Mouse (Mus musculus): ENCODE measurements around the gene Crlf1. TPM values are rescaled to one million over a fixed set of nuclear protein-coding genes. Genes with fewer than 3 reads are reported as not detected.
A peak's percentile ranks its signal among the peaks of the same experiment; 100 is the strongest.

Gene Crlf1
- polyA plus RNA-seq, 1 experiment from 2014 or later, result 1.1 TPM

DNA sequence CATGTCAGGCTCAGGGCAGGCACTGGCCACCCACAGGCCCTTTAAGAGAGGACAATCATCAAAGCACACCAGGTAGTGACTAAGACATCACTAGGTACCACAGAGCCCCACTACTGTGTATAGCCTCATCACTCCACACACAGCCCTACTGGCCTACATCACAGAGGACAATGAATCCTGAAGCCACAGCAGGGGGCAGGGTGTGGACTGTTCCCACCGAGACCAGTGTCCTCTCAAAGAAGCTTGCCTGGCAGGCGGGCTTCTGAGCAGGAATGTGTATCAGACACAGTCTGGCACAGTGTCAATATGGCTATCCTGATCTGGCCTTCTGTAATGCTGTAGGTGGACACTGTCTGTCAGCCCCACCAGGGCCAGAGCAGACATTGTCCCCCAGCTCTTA lies 23.0 kb upstream of the Crlf1 start:
- Histone ChIP-seq H3K36me3 (peaks cover 4% of the 10 kb centered on the region; the same call in 1 of the 2 replicates), H3K4me3 (replicated peaks) (no peak overlapping the region), H3K9me3 (no peaks in the 10 kb centered on the region), H3K27ac (no peak overlapping the region), H3K4me2 (replicated peaks) (no peak overlapping the region), H3K9ac (replicated peaks) (no peak overlapping the region), H3K27me3 (no peaks in the 10 kb centered on the region), H3K4me1 (replicated peaks) (peaks cover 14% of the 10 kb centered on the region)
- 59% methylated on average over 2 of the region's 2 CpGs for WGBS
- 0 out of 2 replicates have a peak, but pooled peaks have one; percentile 47 for ATAC-seq

- no peaks in the 10 kb centered on the region for H3K27me3 ChIP-seq
- H3K27ac ChIP-seq, result no peak overlapping the region
- H3K4me2 ChIP-seq (replicated peaks), result no peak overlapping the region
- no peaks in the 10 kb centered on the region for H3K9me3 ChIP-seq
- no peak overlapping the region for H3K4me3 ChIP-seq (replicated peaks)
- peaks cover 25% of the 10 kb centered on the region for H3K4me1 ChIP-seq (replicated peaks)
- no peak for ATAC-seq
- WGBS, result 99% methylated on average over 7 of the region's 7 CpGs
- H3K36me3 ChIP-seq, result no peaks in the 10 kb centered on the region
- no peak overlapping the region for H3K9ac ChIP-seq (replicated peaks)
Observed at GRCm38 (mm10) chr8:70471856-70472255, 21.1 kb upstream of the Crlf1 start.

DNA sequence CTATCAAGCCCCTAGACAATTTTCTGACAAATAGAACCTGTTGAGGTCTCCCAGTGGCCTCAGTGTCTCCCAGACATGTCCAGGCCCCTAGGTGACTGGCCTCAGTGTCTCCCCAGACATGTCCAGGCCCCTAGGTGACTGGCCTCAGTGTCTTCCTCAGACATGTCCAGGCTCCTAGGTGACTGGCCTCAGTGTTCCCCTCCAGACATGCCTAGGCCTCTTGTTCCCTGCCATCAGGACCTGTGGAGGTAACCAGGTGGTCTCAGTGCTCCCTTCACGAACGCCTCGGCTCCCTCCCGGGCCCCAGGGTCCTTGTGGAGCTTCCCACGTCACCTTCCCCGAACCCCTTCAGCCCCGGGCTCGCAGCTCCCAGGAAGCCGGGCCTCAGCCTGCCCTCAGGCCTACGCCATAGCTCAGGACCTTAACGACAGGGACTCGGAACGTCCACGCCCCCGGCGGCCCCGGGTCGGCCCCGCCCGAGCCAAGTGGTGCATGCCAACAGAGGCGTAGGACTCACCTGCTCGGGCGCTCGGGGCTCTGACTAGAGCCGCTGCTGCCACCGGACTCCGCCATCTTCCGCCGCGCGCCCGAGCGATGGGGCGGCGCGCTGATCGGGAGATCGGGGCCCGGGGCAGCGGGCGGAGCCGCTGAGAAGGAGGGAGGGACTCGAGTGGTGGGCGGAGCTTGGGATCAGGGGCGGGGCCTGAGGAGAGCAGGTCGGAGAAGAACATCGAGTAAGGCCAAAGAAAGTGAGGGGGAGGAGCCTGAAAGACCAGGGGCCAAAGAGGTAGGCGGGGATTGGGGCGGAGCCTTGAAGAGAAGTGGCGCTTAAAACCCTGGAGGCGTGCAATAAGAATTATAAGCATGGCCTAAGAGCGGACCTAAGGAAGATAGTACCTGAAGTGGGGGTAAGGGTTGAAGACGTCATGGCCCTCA lies 16.4 kb upstream of the Crlf1 start, which contains the start of gene Klhl26:
TSS of gene Klhl26 (minus strand) at position 636 of the 936 bp plus-strand sequence.
- peak within 1 kb of the TSS; percentile 66 for H3K4me3 ChIP-seq (replicated peaks)
- peak within 1 kb of the TSS; percentile 40; the same call in 1 of the 2 replicates for H3K27ac ChIP-seq
- H3K36me3 ChIP-seq, result no peaks in the 10 kb centered on the region
- peaks cover 24% of the 10 kb centered on the region for H3K27me3 ChIP-seq
- H3K4me1 ChIP-seq (replicated peaks), result peaks cover 11% of the 10 kb centered on the region
- under 1% methylated on average over 53 of the region's 53 CpGs for WGBS
- ATAC-seq, result peak; percentile 88
- peak within 1 kb of the TSS; percentile 79 for H3K9ac ChIP-seq (replicated peaks)
- peak within 1 kb of the TSS; percentile 66 for H3K4me2 ChIP-seq (replicated peaks)
- H3K9me3 ChIP-seq, result no peaks in the 10 kb centered on the region

GRCm38 (mm10) chr8:70477269-70477982 lies 15.5 kb upstream of the Crlf1 start:
- no peaks in the 10 kb centered on the region for H3K9me3 ChIP-seq

GRCm38 (mm10) chr8:70481908-70482307 lies 11.1 kb upstream of the Crlf1 start:
- 82% methylated on average over 3 of the region's 3 CpGs for WGBS
- no peak overlapping the region for H3K9ac ChIP-seq (replicated peaks)
- H3K27ac ChIP-seq, result no peak overlapping the region
- ATAC-seq, result no peak
- peaks cover 7% of the 10 kb centered on the region for H3K4me1 ChIP-seq (replicated peaks)
- peaks cover 74% of the 10 kb centered on the region for H3K27me3 ChIP-seq
- peaks cover 10% of the 10 kb centered on the region; the same call in 1 of the 2 replicates for H3K36me3 ChIP-seq
- H3K4me2 ChIP-seq (replicated peaks), result no peak overlapping the region
- H3K9me3 ChIP-seq, result no peaks in the 10 kb centered on the region
- no peak overlapping the region for H3K4me3 ChIP-seq (replicated peaks)

More at GRCm38 (mm10) chr8:70477269-70477982, 15.5 kb upstream of the Crlf1 start:
- H3K36me3 ChIP-seq, result no peaks in the 10 kb centered on the region
- peak overlapping the region; percentile 66 for H3K4me2 ChIP-seq (replicated peaks)
- H3K27ac ChIP-seq, result no peak overlapping the region
- H3K4me1 ChIP-seq (replicated peaks), result peaks cover 11% of the 10 kb centered on the region
- H3K9ac ChIP-seq (replicated peaks), result no peak overlapping the region
- WGBS, result 2% methylated on average over 21 of the region's 21 CpGs
- peaks cover 32% of the 10 kb centered on the region for H3K27me3 ChIP-seq
- H3K4me3 ChIP-seq (replicated peaks), result peak overlapping the region; percentile 66
- peak; percentile 59 for ATAC-seq

- no peak for ATAC-seq
- WGBS, result 74% methylated on average over 2 of the region's 2 CpGs
Observed at GRCm38 (mm10) chr8:70482943-70483342, 10.0 kb upstream of the Crlf1 start.

DNA sequence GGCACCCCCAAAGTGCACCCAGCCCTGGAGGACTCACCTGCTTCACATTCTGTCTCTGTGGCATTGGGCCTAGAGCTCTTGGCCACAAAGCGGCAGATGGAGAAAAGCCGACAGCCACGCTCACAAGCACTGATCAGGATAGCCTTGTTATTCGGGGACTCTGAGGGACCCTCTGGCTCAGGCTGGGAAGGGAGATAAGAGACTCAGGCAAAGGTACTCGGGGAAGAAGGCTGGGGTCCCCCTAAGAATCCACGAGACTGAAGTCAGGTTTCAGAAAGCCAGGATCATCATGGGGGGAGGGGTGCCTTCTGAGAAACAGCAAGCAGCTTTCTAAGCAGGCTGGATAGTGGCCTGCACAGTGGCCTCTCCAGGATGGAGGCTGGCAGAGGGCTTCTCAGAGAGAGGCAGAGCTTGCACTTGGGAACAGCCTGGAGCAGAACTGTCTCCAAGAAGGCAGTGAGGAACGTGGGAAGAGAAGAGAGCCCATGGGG lies 6.7 kb upstream of the Crlf1 start:
- peak overlapping the region; percentile 58 for H3K4me3 ChIP-seq (replicated peaks)
- H3K4me2 ChIP-seq (replicated peaks), result peak overlapping the region; percentile 68
- H3K27me3 ChIP-seq, result peaks cover 94% of the 10 kb centered on the region
- H3K9ac ChIP-seq (replicated peaks), result peak overlapping the region; percentile 87
- no peak for ATAC-seq
- WGBS, result 47% methylated on average over 7 of the region's 7 CpGs
- peaks cover 33% of the 10 kb centered on the region for H3K4me1 ChIP-seq (replicated peaks)
- no peaks in the 10 kb centered on the region for H3K9me3 ChIP-seq
- H3K36me3 ChIP-seq, result peaks cover 10% of the 10 kb centered on the region; the same call in 1 of the 2 replicates
- no peak overlapping the region for H3K27ac ChIP-seq

More at GRCm38 (mm10) chr8:70482943-70483342, 10.0 kb upstream of the Crlf1 start:
- Histone ChIP-seq H3K36me3 (peaks cover 10% of the 10 kb centered on the region; the same call in 1 of the 2 replicates), H3K27ac (no peak overlapping the region), H3K4me1 (replicated peaks) (peaks cover 11% of the 10 kb centered on the region), H3K9ac (replicated peaks) (no peak overlapping the region), H3K27me3 (peaks cover 78% of the 10 kb centered on the region), H3K4me2 (replicated peaks) (no peak overlapping the region), H3K4me3 (replicated peaks) (no peak overlapping the region), H3K9me3 (no peaks in the 10 kb centered on the region)

DNA sequence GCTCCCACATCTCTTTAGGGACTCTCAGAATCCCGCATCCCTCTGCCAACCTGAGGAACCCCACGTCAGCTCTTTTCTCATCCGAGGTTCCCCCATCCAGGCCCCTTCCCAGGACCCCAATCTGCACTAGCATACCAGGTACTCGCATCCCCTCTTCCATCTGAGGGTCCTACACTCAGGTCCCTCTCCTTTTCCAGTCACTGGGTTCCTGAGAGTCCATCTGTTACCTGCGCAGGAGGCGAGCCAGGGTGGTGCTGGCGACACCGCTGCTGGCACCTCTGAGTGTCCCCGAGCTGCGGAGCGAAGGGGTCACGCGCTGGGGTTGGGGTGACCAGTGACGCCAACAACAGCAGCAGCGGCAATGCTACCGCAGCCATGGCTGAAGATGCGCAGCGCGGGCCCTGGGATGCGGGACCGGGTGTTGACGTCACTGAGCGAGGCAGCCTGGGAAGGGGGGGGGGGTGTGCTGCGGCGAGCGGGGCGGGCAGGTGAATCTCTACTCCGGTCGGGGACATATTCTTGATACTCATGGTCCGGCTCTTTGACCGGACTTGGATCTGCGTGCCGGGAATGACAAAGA lies 5.9 kb upstream of the Crlf1 start, which contains the start of gene Tmem59l:
TSS of gene Tmem59l (minus strand) at position 418 of the 580 bp plus-strand sequence.
- Histone ChIP-seq H3K27ac (no peak within 1 kb of the TSS), H3K4me3 (replicated peaks) (peak within 1 kb of the TSS; percentile 58), H3K36me3 (peaks cover 10% of the 10 kb centered on the region; the same call in 1 of the 2 replicates), H3K4me2 (replicated peaks) (peak within 1 kb of the TSS; percentile 68), H3K9me3 (no peaks in the 10 kb centered on the region), H3K27me3 (peaks cover 95% of the 10 kb centered on the region), H3K4me1 (replicated peaks) (peaks cover 36% of the 10 kb centered on the region), H3K9ac (replicated peaks) (peak within 1 kb of the TSS; percentile 87)
- peak; percentile 64 for ATAC-seq
- 3% methylated on average over 33 of the region's 33 CpGs for WGBS

- H3K4me1 ChIP-seq (replicated peaks), result peaks cover 43% of the 10 kb centered on the region
- 3% methylated on average over 49 of the region's 55 CpGs for WGBS
- H3K27ac ChIP-seq, result no peak overlapping the region
- peaks cover 10% of the 10 kb centered on the region; the same call in 1 of the 2 replicates for H3K36me3 ChIP-seq
- no peaks in the 10 kb centered on the region for H3K9me3 ChIP-seq
- H3K4me3 ChIP-seq (replicated peaks), result peak overlapping the region; percentile 29
- peak overlapping the region; percentile 68 for H3K4me2 ChIP-seq (replicated peaks)
- peaks cover 96% of the 10 kb centered on the region for H3K27me3 ChIP-seq
- H3K9ac ChIP-seq (replicated peaks), result peak overlapping the region; percentile 44; the same call in 1 of the 2 replicates
- ATAC-seq, result no peak
Observed at GRCm38 (mm10) chr8:70487993-70488796, 4.8 kb upstream of the Crlf1 start.

GRCm38 (mm10) chr8:70488931-70489470 lies 4.0 kb upstream of the Crlf1 start:
- no peak for ATAC-seq
- Histone ChIP-seq H3K27ac (no peak overlapping the region), H3K4me2 (replicated peaks) (peak overlapping the region; percentile 68), H3K36me3 (peaks cover 10% of the 10 kb centered on the region; the same call in 1 of the 2 replicates), H3K4me1 (replicated peaks) (peaks cover 51% of the 10 kb centered on the region), H3K4me3 (replicated peaks) (peak overlapping the region; percentile 7), H3K27me3 (peaks cover 98% of the 10 kb centered on the region), H3K9me3 (no peaks in the 10 kb centered on the region), H3K9ac (replicated peaks) (peak overlapping the region; percentile 44; the same call in 1 of the 2 replicates)
- WGBS, result 2% methylated on average over 14 of the region's 14 CpGs
